Mouse (Mus musculus): Measurements from ENCODE around the gene Rrn3.
"Not testable (repeated sequence)": the region's sequence is repeated elsewhere in the genome, so short reads cannot be mapped to it uniquely, and the experiment has no call there.

GRCm38 (mm10) chr16:13772051-13772450 is 8.5 kb upstream of the Rrn3 start:
- TF ChIP-seq EP300 (IDR thresholded peaks at IDR 0.05; ENCODE audit: low read depth in 1 of 2, low read length in 2 of 2); ZNF384 (IDR thresholded peaks at IDR 0.05; ENCODE audit: low read depth, low read length); GATA1 (IDR thresholded peaks at IDR 0.05; ENCODE audit: low read depth, low read length); CTCF (IDR thresholded peaks at IDR 0.05 in 2 of 3, conservative IDR thresholded peaks at IDR 0.05 in 1 of 3; ENCODE audit: control insufficient read depth in 1 of 3, insufficient read depth in 1 of 3, low read depth in 2 of 3, low read length in 3 of 3, poor library complexity in 1 of 3, severe bottlenecking in 1 of 3); POLR2A (IDR thresholded peaks at IDR 0.05; ENCODE audit: control insufficient read depth in 1 of 2, insufficient read depth in 1 of 2, low read depth in 1 of 2, low read length in 2 of 2, poor library complexity in 1 of 2); ETS1 (IDR thresholded peaks at IDR 0.05; ENCODE audit: low read depth, low read length); MAX (IDR thresholded peaks at IDR 0.05; ENCODE audit: low read length); POLR2AphosphoS5 (IDR thresholded peaks at IDR 0.05; ENCODE audit: borderline replicate concordance, low read depth, low read length): not testable (repeated sequence)
